Mouse (Mus musculus) spleen, adult 2 months (tissue): ENCODE data around the gene Ccdc69. TPM values are rescaled to one million over a fixed set of nuclear protein-coding genes. Genes with fewer than 3 reads are reported as not detected.

Source experiments
- DNase-seq, 2 experiments: peaks; one replicate each; pipeline versions ENCODE4 v3.0.0 to v3.0.0-alpha.2; 2012 to 2021; ENCODE audit warnings: low spot score in 2 of 2, low read depth in 1 of 2
- H3K27ac ChIP-seq: fragments of 200-500 bp; 2 replicates; pipeline ENCODE4 v1.5.1; 2012; ENCODE audit warnings: low read length, inconsistent platforms; ENCODE audit not compliant: insufficient read depth
- H3K27me3 ChIP-seq: fragments of 200-500 bp; 2 replicates; pipeline ENCODE4 v1.6.1; 2012; ENCODE audit warnings: mild to moderate bottlenecking, moderate library complexity, low read length, inconsistent platforms; ENCODE audit not compliant: control insufficient read depth, insufficient read depth
- H3K36me3 ChIP-seq: fragments of 200-500 bp; 2 replicates; pipeline ENCODE4 v1.6.1; 2012; ENCODE audit warnings: mild to moderate bottlenecking, low read length, inconsistent platforms; ENCODE audit not compliant: control insufficient read depth, insufficient read depth
- H3K4me1 ChIP-seq: fragments of 200-500 bp; 2 replicates; pipeline ENCODE4 v1.6.1; 2011; ENCODE audit warnings: inconsistent platforms; ENCODE audit not compliant: control insufficient read depth, insufficient read depth, insufficient read length
- H3K4me3 ChIP-seq: fragments of 200-500 bp; 2 replicates; pipeline ENCODE4 v1.5.1; 2011; ENCODE audit warnings: mild to moderate bottlenecking, inconsistent platforms; ENCODE audit not compliant: insufficient read depth, insufficient read length; ENCODE audit errors: extremely low read depth
- CTCF ChIP-seq: fragments of 200-500 bp; IDR thresholded peaks from 2 replicates; pipeline ENCODE4 v1.5.1; 2011; ENCODE audit warnings: mild to moderate bottlenecking, inconsistent platforms; ENCODE audit not compliant: insufficient read depth, insufficient read length, insufficient replicate concordance; ENCODE audit errors: extremely low read depth
- POLR2A ChIP-seq: fragments of 200-500 bp; IDR thresholded peaks from 2 replicates; pipeline ENCODE4 v1.6.1; 2011; ENCODE audit warnings: low read depth, low read length, inconsistent platforms
- WGBS: fragments of 180-500 bp; shearing (Covaris S2); methylation state at CpG from one replicate; pipeline ENCODE4 v1.1.7; 2018; 5-methylcytosine and 5-hydroxymethylcytosine counted together
- polyA plus RNA-seq: library from polyadenylated mRNA; depleted of rRNA; stranded (reverse); fragments of >200 nt; gene quantifications from 2 replicates; pipeline ENCODE4 v1.2.3, GENCODE M21; 2012

The Ccdc69 gene
- polyA plus RNA-seq, 1 experiment, result 10.6 TPM

GRCm38 (mm10) chr11:55017201-55017600 lies 60.7 kb downstream of the Ccdc69 start:
- Histone ChIP-seq H3K27ac (no peak overlapping the region), H3K4me1 (peaks cover 5% of the 10 kb centered on the region; the same call in 1 of the 2 replicates), H3K27me3 (no peaks in the 10 kb centered on the region), H3K36me3 (peaks cover 25% of the 10 kb centered on the region), H3K4me3 (no peak overlapping the region)
- 81% methylated on average over 2 of the region's 2 CpGs for WGBS
- TF ChIP-seq POLR2A, result no peak
- no peak for TF ChIP-seq CTCF
- DNase-seq, result no peak

DNA sequence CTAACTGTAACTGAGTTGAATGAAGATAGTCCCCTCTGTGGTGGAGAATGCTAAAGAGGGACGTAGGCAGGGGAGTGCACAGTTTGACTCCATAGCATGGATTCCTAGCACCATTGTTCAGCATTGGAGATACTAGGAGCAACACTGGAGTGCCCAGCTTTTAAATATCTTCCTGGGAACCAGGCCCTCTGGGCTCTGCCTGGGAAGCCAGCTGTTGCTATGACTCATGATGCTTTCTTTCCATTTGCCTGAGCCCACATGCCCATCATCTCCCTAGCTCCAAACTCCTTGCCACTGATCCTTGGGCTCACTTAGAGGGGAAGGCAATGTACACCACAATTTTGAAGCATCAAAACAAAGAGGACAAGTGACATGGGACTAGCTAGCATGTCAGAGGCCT lies 61.2 kb downstream of the Ccdc69 start:
- Histone ChIP-seq H3K4me3 (no peak overlapping the region), H3K4me1 (peaks cover 2% of the 10 kb centered on the region; the same call in 1 of the 2 replicates), H3K36me3 (peaks cover 29% of the 10 kb centered on the region), H3K27me3 (no peaks in the 10 kb centered on the region), H3K27ac (no peak overlapping the region)
- TF ChIP-seq CTCF, result no peak
- TF ChIP-seq POLR2A, result no peak
- 87% methylated on average over 1 of the region's 1 CpGs for WGBS
- no peak for DNase-seq

DNA sequence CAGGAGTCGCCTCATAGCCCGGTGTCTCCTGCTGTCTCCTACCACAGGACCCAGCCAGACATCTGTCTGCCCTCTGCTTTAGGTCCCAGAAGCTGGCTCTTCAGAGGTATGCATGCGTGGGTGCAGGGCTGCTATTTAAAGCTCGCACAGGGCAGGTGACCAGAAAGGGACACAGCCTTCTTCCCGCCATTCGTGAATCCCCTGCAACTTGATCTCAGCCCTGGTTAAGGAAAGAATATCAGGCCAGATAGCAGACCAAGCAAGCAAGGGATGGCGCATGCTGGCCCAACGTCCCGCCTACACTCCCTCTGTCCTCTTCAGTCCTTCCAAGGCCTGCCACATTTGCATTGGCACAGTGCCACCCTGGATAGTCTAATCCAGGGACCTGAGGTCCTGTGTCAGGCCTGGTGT lies 62.1 kb downstream of the Ccdc69 start:
- Histone ChIP-seq H3K27ac (no peak overlapping the region), H3K4me1 (no peaks in the 10 kb centered on the region), H3K4me3 (no peak overlapping the region), H3K36me3 (peaks cover 34% of the 10 kb centered on the region), H3K27me3 (no peaks in the 10 kb centered on the region)
- WGBS, result 82% methylated on average over 9 of the region's 9 CpGs
- no peak for DNase-seq
- TF ChIP-seq CTCF, result no peak
- no peak for TF ChIP-seq POLR2A

DNA sequence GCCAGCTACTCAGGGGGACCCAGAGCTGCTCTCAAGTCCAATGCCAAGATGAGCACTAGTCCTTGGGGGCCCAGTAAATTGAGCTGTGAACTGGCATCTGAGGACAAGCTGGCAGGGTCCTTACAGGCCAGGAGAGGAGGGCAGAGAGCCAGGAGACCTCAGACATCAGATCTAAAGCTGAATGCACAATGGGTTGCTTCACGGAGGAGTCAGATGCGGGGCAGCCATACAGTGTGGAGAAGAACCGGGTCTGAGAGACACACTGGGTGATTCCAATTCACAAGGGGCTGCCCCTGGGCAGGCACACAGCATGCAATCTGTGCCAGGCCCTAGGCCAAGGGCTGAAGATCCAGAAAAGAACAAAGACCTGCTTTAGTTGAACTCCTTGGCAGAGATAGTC lies 62.7 kb downstream of the Ccdc69 start:
- no peak for DNase-seq
- peaks cover 40% of the 10 kb centered on the region for H3K36me3 ChIP-seq
- no peaks in the 10 kb centered on the region for H3K27me3 ChIP-seq
- no peak overlapping the region for H3K27ac ChIP-seq
- H3K4me3 ChIP-seq, result no peak overlapping the region
- WGBS, result 72% methylated on average over 3 of the region's 3 CpGs
- no peaks in the 10 kb centered on the region for H3K4me1 ChIP-seq
- TF ChIP-seq POLR2A (no peak), CTCF (no peak)

DNA sequence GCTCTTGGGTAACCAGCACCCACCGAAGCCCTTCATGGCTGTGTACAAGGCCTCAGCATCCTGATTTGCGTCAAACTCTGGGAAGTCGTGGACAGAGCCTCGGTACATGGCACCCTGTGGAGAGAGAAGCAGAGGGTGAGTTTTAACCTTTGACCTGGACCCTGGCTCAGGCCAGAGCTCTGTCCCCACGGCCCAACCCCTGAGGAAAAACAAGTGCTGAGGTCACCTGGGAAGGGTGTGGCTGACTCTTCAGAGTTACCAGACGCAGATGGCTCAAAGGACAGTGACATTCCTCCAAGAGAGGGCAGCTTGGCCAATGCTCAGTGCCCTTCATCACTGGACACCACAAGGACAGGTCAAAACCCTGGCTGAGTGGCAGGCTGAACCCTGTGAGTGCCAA lies 64.1 kb downstream of the Ccdc69 start:
- Histone ChIP-seq H3K36me3 (peaks cover 44% of the 10 kb centered on the region), H3K27ac (no peak overlapping the region)
- no peak for TF ChIP-seq CTCF
- no peak for TF ChIP-seq POLR2A

GRCm38 (mm10) chr11:55012551-55013521 lies 65.1 kb downstream of the Ccdc69 start:
- peaks cover 47% of the 10 kb centered on the region for H3K36me3 ChIP-seq

More for the DNA sequence above, 64.1 kb downstream of the Ccdc69 start:
- WGBS, result 90% methylated on average over 6 of the region's 6 CpGs
- DNase-seq, result no peak
- Histone ChIP-seq H3K27me3 (no peaks in the 10 kb centered on the region), H3K4me1 (no peaks in the 10 kb centered on the region), H3K4me3 (no peak overlapping the region)

DNA sequence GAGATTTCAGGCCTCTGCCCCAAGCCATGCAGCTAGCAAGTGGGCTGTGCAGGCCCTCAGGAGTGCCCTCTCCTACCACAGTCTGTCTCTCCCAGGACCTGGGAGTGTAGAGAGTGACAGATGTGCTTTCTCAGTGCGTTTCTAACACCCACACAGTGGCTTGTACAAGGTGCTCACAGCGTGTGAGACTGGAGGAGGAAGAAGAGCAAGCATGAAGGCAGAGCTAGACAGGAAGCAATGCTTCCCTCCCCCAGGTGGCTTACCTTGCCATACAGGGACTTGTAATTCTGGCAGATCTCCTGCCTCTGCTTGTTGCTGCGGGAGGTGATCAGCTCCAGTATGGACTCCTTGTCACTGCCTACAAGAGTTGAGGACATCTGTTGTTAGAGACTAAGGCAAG lies 66.5 kb downstream of the Ccdc69 start:
- 57% methylated on average over 3 of the region's 3 CpGs for WGBS
- no peak for TF ChIP-seq CTCF
- no peak for TF ChIP-seq POLR2A
- H3K4me3 ChIP-seq, result no peak overlapping the region
- no peak overlapping the region for H3K27ac ChIP-seq
- peaks cover 58% of the 10 kb centered on the region for H3K36me3 ChIP-seq
- no peaks in the 10 kb centered on the region for H3K4me1 ChIP-seq
- DNase-seq, result no peak
- H3K27me3 ChIP-seq, result no peaks in the 10 kb centered on the region

More at GRCm38 (mm10) chr11:55012551-55013521, 65.1 kb downstream of the Ccdc69 start:
- WGBS, result 86% methylated on average over 5 of the region's 5 CpGs
- H3K4me3 ChIP-seq, result no peak overlapping the region
- TF ChIP-seq CTCF (no peak), POLR2A (no peak)
- no peak for DNase-seq
- H3K4me1 ChIP-seq, result no peaks in the 10 kb centered on the region
- H3K27me3 ChIP-seq, result no peaks in the 10 kb centered on the region
- no peak overlapping the region for H3K27ac ChIP-seq
